Mouse (Mus musculus) left cerebral cortex, adult 11 months (tissue): ENCODE results near the gene Ankub1.
A peak's percentile ranks its signal among the peaks of the same experiment; 100 is the strongest.

Experiments
- DNase-seq: peaks from one replicate; pipeline ENCODE4 v3.0.0; 2022; ENCODE audit warnings: low spot score

Gene Ankub1

GRCm38 (mm10) chr3:57692719-57693118 lies at the start of gene Ankub1:
TSS of gene Ankub1 (minus strand) at chr3:57692799.
- peak; percentile 25 for DNase-seq

GRCm38 (mm10) chr3:57739830-57740229 lies 47.2 kb upstream of the Ankub1 start:
- DNase-seq, result no peak

DNA sequence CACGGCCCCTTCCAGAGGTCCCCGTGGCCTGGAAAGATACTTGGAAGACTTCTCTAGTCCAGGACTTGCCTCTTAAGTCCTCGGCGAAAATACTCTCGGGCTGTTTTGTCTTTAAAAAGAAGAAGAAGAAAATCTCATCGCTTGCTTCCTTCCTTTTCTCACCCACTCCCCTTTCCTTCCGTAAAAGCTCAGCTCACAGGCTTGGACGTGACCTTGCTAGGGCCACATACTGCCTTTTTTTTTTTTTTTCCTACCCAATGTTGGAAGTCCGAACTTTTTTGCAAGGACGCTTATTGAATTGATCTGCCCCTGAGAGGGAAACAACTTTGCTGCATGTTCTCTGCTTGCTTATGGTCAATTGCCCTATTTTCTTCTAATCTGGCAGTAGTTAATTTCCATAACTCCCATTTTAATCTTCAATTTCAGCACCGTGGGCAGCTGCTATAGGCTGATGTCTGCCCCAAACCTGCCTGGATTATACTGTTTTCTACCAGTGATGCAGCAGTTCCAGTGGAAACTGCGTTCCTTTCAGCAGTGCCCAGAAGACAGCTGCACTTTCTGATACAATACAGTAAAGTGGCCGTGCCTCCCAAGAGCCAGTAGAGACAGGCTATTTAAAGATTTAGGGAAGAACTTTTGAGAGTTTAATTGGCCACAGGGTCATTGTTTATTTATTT lies 44.0 kb upstream of the Ankub1 start:
- DNase-seq, result no peak

- DNase-seq, result peak; percentile 96
These were observed 43.1 kb upstream of the Ankub1 start, which contains the start of gene Rnf13 for GRCm38 (mm10) chr3:57735511-57736370. TSS of gene Rnf13 (plus strand) at chr3:57736062.

DNA sequence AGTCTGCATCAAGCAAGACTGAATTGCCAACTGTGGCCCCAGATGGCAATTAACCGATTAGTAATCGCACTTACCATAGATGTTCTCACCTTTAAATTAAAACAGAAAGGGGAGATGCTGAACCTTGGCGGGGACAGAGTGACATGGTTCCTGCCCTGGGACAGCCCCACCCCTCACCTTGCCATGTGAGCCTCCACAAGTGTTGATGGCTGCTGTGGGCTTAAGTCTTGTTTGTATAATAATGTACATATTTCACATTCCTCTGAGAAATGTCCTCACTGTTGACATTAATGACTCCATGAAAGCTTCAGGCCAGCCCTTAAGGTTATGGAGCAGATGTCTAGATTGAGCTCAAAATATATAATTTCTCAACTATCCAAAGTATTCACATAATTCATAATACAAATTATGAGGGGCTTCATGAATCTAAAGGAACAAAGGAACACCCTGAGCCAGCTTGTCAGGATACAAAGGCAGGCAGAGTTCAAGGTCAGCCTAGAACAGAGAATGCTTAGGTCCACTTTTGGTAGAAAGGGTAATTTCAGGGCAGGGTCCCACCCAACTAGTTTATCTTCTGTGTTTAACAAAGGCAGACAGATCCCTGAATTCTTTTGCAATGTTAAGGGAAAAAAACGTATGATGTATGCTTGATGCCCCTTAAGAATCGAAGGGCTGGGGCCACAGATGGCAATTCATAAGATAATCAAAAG lies 39.8 kb upstream of the Ankub1 start:
- no peak for DNase-seq

DNA sequence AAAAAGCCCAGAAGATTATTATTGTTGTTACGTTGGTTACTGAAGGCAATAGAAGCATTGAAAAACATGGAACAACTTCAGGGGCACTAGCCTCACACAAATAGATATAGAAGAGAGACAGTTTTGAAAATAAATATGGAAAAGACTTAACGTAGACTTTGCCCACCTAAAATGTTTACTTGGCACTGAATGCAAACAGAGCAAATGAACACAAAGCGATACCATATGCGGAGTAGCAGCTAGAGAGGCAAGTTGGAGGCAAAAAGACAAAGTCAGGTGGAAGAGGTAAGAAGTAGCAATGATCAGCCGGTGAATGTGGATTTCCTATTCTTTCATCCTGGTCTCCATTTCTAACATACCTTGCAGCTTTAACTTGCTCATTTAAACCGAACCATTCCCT lies 21.6 kb upstream of the Ankub1 start:
- no peak for DNase-seq

DNA sequence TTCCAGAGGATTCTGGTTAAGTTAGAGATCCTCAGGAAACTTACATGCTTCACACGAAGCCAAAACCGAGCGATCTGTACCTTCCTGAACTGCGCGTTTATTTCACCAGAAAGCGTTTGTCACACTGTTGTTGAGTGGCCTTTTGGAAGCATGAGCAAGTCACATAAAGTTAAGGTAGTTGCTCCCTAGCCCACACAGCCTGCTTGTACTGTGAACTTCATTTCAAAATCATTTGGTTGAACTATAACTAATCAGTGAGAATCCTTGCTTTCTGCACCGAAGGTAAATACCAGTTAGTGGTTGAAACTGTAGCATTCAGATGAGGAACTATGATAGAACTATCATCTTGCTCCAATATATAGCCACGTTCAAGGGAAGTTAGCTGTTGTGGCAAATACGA lies 4.2 kb upstream of the Ankub1 start:
- no peak for DNase-seq

GRCm38 (mm10) chr3:57696249-57696648 lies 3.6 kb upstream of the Ankub1 start:
- DNase-seq, result no peak

DNA sequence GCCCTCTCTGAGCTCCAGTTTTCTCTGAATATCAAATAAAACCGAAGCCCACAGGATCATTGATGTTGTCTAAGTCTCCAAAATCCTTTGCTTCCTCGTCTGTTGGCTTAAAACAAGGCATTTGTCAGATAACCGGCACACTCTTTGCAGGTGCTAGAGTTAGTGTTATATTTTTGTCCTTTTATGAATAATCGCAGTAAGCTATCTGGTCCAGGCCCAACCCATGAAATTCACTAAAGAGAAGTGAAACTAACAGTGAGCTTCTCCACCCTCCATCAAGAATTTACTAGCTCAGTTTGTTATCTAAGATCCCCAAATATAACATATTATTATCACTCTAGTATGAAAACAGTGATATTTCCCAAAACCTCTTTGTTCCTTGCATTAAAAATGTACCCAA lies 827 bp downstream of the Ankub1 start:
- DNase-seq, result no peak

- DNase-seq, result peak; percentile 36
These were observed 14.8 kb downstream of the Ankub1 start for GRCm38 (mm10) chr3:57677786-57678185.

GRCm38 (mm10) chr3:57674075-57674474 lies 18.5 kb downstream of the Ankub1 start:
- no peak for DNase-seq

- DNase-seq, result no peak
These were observed 19.0 kb downstream of the Ankub1 start for GRCm38 (mm10) chr3:57673586-57673985.

DNA sequence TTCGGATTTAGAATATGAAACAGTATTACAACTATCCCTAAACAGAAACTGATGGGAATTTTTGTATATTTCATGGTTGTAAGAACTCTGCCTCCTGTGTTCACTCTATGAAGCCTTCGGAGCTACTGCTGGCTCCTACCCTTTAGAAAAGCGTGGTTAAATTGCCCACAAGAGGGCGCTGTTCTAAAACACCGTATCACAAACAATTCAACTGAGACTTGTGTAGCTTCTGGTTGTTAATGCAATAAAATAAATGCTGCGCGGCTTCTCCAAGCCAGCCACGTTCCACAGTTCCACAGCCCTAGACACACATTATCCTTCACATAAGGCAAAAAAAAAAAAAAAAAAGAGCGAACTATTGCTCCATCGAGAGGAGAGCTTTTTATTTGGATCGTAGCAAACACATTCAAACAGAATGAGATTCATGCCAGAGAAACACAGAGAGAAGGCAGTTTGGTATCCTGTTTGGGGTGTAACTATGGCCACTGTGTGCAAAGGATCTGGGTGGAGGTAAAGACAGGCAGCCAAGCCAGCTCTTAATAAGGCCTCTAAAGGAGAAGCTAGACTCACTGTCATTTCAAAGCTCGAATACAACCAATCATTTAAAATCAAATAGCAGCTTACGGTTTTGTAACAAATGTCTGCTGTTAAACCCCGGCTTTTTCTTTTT lies 25.4 kb downstream of the Ankub1 start:
- DNase-seq, result peak; percentile 80

GRCm38 (mm10) chr3:57665880-57666279 lies 26.7 kb downstream of the Ankub1 start:
- DNase-seq, result no peak

DNA sequence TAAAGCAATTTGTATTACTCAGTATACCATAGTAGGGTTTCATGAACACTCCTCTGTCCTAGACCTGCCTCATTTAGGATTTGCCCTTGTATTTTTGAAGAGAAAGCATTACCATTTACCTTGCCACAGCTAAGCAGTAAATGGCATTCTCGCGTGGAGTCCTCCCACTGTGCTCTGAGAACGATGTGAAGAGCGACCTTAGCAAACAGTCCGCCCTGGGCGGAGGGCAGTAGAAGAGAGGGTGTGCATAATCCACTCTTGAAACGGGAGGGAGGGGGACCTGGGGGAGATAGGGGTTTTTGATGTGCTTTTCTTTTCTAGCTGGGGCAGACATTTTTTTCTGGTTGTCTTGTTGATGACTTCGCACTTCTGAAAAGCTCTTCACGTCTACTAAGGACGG lies 27.9 kb downstream of the Ankub1 start:
- DNase-seq, result no peak

- DNase-seq, result no peak
These were observed 28.9 kb downstream of the Ankub1 start for GRCm38 (mm10) chr3:57663731-57664130.

GRCm38 (mm10) chr3:57658608-57659007 lies 34.0 kb downstream of the Ankub1 start:
- no peak for DNase-seq

- no peak for DNase-seq
These were observed 39.0 kb downstream of the Ankub1 start for GRCm38 (mm10) chr3:57653646-57654045.

GRCm38 (mm10) chr3:57652485-57652884 lies 40.1 kb downstream of the Ankub1 start:
- no peak for DNase-seq

- DNase-seq, result no peak
These were observed 40.7 kb downstream of the Ankub1 start for GRCm38 (mm10) chr3:57651865-57652259.

DNA sequence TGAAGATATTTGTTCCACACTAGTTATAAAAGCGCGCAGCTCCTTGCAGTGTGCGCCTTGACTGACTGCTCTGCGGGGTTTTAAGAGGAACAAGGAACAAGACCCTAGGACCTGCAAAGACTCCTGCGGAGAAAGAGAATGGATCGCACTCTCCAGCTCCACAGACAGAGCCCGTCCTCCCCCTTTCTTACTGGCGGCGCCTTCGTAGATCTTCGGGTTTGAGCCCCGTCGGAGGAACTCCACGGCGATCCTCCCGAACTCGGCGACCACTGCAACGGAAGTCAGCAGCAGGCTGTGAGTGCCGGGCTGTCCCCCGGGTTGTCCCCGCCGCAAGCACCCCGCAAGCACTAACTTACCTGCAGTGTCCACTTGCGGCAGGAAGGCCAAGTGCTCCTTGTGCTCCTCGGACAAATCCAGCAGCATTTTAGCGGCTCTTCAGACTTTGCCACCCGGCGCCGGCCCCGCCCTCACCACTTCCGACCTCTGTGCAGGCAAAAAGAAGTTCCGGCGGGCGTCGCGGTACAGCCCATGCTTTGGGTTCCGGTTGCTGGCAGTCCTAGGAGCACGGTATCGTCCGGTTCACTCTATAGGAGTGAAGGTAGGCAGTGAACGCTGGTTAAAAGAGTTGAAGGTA lies 41.3 kb downstream of the Ankub1 start, which contains the start of gene Commd2:
Commd2 (minus strand) TSS at position 485 of the 634 bp plus-strand sequence.
- peak; percentile 72 for DNase-seq

- no peak for DNase-seq
These were observed 49.4 kb downstream of the Ankub1 start for GRCm38 (mm10) chr3:57643191-57643590.
